Mouse (Mus musculus): ENCODE data around the gene Fam189a1.
A peak's percentile ranks its signal among the peaks of the same experiment; 100 is the strongest.

The Fam189a1 gene

DNA sequence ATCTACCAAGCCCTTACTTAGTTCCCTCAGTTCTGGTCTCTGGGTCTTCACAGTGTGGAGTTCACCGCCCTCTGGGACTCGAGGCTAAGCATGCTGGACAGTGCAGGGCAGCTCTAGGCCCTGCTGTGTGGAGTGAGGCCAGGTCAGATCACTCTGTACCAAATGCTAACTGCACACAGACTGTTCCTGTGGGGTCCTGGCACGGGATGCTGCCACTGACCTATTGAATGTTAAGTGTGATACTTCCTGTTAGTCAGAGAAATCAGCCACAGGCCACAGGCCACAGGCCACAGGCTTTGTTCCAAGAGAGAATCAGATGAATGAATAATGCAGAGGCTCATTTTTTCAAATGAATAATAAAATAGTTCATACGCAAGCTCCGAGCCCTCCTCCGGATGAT, 112.1 kb downstream of the Fam189a1 start:
- no peak for DNase-seq (ENCODE audit: low spot score in 2 of 2)

DNA sequence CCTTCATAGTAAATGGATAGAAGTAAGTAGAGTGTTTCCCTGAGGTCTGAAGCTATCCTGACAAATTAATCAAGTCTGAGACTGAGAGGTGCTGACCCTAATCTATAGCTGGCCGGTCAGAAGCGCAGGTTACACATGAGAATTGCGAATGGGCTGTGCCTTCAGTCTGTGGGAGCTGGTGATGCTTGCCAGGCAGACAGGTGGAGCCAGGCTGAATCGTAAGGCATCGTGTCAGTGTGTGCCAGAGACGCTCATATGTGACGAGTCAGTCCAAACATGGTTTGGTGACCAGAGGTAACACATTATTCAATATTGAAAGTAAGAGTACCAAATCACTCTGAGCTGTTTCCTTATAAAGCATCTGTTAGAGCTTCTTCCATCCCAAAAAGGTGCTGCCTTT, 115.3 kb downstream of the Fam189a1 start:
- no peak for DNase-seq (ENCODE audit: low spot score in 2 of 2)

DNA sequence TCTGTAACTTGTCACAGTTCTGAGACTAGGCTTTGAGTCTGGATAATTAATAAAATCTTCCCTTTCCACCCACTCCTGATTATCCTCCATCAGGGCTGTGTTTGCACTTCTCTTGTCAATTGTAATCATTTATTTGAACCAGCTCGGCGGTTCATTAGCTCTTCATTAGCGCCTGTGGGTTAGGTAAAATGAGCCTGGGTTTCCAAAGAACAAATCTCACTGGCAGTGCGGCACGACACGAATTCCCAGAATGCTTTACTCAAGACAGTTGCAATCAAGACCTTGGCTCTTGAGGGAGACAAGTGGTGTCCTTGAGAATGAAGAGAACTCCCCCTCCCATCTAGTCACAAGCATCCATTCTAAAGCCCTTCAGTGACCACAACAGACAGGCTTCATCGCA, 124.6 kb downstream of the Fam189a1 start:
- no peak for DNase-seq (ENCODE audit: low spot score in 2 of 2)

DNA sequence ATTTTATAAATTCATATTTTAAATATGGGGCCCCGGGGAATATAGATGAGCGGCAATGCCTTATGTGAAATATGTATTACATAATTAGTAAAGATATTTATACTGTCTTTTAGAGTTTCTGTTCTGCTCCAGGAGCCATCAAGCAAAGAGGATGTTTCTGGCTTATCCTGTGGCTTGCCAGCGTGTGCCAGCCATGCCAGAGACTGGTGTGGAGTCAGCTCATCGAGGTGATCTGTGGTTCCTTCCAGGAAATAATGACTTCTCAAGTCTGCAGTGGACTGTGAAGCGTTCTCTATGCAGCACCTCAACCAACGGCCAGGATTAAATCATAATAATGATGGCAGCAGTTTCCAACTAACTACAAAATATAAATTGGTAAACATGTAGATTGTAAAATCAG, 125.2 kb downstream of the Fam189a1 start:
- DNase-seq (ENCODE audit: low spot score in 2 of 2) = no peak

DNA sequence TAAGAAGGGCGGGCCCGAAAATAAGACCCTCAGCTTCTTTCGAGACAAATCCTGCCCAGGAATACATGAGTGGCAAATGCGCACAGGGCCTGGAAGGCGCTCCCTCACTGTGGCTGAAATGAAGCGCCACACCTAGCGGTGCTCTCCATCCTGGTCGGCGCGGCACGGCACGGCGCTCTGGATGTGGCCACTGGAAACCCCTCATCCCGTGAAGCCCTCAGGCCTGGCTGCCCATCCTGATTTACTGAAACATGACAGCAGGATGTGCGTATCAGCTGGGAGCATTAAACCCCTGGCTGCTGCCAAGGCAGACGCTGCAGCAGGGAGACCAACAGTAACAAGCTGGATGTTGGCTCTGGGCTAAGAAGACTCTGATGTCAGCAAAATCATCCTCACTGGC, 126.4 kb downstream of the Fam189a1 start:
- no peak for DNase-seq (ENCODE audit: low spot score in 2 of 2)

DNA sequence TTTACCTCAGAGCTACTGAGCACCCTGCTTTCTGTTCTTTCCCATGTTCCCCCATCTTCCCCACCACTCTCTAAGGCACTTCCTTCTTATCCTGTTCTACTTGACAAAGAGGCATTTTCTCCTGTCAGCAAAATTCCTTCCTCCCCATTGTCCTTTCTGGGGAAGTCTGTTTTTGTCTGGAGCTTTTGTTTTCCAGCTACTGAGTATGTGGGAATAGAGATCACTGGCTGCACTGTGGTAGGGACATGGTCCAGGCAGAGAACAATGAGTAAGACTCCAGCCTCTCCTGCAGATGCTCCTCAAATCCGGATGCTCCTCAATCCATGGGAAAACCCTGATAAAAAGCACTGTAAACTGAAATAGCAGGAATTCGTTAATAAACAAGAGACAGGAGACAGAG, 135.1 kb downstream of the Fam189a1 start:
- DNase-seq (ENCODE audit: low spot score in 2 of 2) = no peak

DNA sequence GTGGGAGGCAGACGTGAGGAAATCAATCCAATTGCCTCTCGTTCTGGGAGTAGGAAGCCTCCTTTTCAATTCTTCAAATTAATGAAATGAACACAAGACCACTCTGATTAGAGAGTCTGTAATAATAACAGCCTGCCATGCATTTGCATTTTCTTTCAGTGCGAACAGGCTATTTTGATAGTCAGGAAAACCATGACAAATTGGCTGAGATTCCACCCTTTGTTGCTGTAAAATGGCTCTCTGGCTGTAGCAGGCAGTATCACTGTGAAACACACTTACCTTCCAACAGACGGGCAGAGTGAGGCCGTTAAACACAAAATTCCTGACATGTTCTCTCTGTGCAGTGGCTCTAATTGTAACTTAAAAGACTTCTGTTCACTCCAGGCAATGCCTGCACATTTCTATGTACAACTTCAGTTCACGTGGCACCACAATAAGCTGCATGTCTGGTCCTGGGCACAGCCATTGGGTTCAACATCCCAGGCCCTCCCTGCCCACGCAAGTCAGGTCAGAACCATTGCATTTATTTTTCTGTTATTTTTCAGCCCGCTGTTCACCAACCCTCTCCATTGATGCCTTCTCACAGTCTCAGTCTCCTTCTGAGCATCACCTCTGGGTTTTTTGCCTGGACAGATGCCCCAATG, 138.2 kb downstream of the Fam189a1 start:
- no peak for DNase-seq (ENCODE audit: low spot score in 2 of 2)

DNA sequence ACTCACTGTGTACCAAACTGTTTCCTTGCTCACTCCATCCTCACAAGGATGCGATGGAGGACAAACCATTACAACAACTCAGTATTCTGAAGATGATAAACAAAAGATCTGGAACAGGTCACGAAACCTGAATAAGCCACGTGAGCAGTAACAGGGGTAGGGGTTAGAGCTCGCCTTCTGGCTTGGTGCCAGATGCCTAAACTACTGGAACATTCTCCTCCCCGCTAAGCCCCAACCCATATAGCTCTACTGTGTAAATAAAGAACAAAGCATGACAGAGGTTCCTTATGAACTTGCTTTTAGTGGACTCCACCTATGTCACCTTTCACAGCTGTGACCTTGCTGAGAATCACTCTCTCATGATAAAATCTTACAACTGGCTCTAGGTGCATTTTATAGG, 139.0 kb downstream of the Fam189a1 start:
- no peak for DNase-seq (ENCODE audit: low spot score in 2 of 2)

DNA sequence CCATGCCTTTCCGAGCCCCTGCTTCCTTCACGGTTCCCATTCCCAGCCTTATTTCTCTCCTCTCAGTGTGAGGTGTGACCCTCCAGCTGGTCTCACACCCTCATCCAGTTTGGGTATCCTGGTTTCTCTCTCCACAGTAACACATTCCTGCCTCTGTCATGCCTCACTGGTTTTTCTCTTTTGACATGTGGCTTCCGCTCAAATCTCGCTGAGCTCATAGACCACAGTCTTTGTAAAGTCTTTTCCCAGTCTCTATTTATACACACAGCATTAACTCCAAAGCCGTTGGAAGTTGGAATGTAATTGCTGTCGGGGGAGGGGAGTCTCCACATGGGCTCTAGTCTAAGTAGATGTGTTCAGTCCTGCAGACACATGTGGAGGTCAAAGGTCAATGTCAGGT, 145.2 kb downstream of the Fam189a1 start:
- no peak for DNase-seq (ENCODE audit: low spot score in 2 of 2)

DNA sequence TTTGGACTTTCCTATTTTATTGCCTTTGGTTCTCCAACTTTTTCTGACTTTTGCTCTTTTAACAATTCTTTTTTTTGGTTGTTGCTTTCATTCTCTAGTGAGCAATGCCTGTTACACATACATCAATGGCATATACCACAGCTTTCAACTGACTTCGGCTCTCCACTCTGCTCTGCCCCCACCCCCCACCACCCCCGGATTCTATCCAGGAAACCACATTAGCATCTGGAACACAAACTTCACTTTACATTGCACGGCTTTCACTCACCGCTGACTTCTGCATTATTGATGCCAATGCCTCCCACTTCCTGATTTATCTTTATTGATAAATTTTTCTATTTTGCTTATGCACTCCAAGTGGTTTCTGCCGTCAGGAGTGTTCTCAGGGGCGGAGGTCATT, 146.1 kb downstream of the Fam189a1 start:
- no peak for DNase-seq (ENCODE audit: low spot score in 2 of 2)

DNA sequence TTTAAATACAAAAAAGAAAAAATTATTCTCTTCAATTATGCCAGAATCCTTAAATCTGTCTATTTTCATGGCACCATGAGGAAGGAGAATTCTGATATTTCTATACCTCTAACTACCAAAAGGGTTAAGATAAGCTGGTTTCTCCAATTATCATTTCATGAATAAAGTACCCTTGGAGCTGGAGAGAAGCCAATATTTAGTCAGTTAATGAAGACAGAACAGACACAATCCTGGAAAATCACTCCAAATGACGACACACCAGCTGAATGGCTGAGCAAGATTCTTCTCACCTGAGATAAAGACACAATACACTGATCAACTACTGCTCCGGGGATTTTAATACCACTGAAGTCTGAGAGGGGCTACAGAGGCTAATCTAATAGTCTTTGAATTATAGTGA, 150.6 kb downstream of the Fam189a1 start:
- no peak for DNase-seq (ENCODE audit: low spot score in 2 of 2)

DNA sequence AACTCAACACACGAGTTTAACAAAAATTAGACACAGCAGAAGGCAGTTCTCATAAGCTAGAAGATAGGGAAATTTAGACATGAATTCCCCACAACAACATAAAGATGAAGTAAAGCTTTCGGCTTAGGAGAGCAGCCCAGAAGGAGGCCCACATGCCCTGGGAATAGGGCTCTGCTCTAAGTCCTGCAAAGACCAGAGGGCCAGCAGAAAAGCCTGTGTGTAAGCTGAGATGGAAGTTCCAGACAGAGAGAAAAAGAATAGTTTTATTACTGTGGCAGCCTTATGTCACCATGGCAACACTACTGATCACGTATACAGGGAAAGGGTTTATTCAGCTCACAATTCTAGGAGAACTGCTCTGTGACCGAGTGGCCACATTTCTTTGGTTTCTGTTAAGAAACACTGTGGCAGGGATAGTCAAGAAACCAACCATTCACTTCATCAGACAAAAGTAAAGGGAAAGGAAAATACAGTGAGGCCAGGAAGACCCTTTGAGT, 156.6 kb downstream of the Fam189a1 start:
- DNase-seq (ENCODE audit: low spot score in 2 of 2) = no peak

DNA sequence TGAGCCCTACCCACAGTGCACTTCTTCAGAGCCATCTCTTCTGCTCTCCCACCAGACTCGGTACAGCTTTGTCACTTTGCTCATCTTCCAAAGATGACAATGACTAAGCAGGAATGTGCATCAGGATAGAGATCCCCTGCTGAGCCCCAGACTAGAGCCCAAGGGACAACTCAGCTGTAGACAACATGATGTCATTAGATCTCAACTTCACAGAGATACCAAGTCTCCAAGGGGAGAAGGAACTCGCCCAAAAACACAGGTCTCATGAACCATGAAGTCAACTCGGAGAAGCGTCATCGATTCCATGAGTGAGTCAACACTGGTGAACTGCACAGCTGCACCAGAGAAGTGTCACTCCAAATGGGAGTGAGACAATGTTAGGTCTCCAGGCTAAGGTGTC, 158.6 kb downstream of the Fam189a1 start:
- DNase-seq (ENCODE audit: low spot score in 2 of 2) = no peak

DNA sequence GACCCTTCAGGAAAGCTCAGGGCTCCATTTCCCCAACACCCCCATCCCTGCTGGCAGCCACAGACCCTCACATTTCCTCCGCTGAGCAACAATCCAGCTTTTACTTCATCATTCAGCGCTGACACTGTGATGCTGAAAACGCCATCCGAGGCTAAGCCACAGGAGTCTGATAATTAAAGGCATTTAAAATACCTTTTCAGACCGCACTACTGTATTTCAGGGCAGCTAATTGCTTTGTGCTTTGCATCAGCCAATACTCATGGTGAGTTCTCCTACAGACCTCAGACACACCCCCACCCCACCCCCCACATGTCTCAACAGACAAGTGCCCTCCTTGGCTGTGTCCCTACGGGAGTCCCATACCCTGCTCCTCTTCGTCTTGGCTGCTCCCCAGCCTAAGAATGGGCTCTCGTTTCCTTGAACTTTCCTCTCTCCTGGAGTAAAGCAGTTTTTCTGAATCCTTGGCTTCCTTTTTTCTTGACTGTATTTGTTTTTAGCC, 160.4 kb downstream of the Fam189a1 start:
- no peak for DNase-seq (ENCODE audit: low spot score in 2 of 2)

DNA sequence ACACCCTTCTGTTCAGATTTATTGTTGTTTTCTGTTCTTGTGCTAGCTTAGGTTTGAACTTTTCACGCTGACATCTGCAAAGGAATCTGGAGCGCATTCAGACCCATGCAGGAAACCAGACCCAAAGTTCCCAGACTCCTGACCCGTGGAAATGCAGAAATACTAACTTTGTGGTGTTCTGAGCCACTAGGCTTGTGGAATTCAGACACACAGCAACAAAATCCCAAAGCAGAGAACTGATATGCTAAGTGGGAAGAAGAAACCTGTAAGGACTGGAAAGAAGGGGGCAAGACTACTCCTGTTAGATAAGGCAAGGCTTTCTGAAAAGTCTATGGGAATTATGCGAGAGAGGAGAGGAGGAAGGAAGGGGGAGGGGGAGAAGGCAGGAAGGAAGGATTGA, 167.0 kb downstream of the Fam189a1 start:
- DNase-seq (ENCODE audit: low spot score in 2 of 2) = no peak

DNA sequence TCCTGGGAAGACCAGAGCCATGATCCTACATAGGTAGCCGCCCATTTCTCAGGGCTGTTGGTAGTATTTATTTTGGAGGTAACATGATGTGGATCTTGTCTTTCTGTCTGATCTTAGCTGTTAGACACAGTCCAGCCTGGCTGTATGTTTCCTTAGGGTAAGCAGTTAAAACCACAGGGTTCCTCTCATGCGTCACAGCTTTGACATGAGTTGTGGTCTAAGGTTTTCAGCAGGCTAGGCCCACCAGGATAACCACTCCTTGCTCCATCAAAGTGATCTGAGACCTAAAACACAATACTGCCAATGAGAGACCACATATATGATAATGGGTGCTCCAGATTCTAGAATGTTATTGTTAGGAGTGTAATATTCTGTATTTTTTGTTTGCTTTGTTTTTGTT, 168.4 kb downstream of the Fam189a1 start:
- DNase-seq (ENCODE audit: low spot score in 2 of 2) = no peak

DNA sequence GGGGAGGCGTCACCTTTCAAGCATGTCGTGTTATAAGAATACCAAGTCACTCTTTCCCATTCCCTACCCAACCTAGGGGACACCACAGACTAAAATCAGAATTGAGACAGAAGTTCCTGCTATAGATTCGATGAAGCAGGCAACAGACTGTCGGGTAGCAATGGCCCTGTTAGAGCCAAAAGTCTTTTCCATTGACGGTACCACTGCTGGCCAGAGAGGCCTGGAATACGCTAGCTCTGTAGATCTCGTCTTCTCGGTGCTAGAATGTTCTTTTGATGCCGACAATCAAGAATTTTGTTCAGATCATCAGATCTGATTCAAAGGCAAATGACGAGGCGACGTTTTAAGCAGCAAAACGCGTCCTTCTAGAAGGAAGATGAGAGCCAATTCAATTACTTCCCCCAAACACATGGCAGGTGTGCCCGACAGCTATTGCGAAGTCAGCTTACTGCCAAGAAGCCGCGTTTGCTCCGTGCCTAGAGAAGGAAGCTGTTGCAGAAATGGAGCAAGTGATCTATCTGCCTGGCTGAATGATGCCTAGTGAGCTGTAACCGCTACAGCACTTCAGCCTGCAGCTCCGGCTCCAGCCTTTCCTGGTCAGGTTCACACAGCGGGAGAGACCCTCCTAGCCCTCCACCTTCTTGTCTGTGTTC, 171.8 kb downstream of the Fam189a1 start:
- DNase-seq (ENCODE audit: low spot score in 2 of 2) = peak in 1 of 2 experiments; percentile 59

DNA sequence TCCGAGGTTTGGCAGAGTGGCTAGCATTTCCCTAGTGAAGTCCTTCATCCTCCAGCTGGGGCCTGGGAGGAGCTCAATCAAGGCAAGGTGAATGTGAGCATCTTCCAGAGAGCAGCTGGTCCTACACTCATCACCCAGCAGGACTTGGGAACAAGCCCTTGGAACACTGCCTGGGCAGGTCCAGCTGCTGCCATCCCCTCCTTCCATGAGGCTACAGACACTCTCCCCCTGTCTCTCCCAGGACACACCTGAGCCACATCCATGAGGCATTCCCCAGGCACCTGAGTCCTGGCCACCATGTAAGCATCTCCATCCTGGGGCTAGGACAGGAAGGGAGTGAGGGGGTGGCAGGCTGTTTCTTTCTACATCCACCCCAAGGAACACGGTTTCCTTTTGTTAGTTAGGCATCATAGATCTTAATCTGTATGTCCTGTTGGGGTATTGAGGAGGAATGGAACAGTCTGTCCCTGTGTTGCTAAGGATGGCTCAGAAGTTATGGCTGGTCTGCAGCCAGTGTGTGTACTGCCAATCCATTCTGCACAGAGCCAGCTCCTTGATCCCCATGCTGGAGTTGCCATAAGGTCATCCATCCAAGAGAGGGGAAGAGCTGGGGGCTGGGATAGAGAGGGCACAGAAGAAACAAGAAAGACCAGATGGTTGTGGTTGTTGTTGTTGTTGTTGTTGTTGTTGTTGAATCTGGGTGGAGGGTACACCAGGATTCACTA, 174.7 kb downstream of the Fam189a1 start:
- DNase-seq (ENCODE audit: low spot score in 2 of 2) = no peak

DNA sequence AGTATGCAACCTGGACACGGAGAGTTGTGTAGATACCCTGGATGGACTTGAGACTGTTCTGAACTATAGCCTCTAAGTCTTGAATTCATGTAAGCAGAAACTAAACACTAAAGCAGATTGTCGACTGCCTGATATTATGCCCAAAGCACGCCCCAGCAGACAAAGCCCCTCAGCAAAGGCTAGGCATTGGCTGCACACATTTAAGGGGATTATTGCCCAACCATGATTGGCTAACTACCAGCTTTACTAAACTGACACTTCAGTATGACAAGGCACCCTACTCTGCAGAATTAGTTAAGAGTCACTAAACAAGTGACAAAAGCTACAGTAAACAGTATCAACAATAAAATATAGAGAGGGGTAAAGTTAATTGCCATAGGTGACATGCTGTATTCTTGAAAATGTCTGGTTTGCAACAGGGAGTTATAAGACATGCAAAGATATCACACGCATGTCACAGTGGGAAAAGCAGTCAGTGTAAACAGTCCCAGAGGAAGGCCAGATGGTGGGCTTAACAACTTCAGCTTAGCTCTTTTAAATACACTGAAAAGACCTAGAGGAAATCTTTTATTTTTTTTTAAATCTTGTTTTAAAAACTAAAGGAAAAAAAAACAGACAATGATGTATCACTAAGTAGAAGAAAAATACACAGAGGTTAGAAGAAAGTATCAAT, 182.6 kb downstream of the Fam189a1 start:
- DNase-seq (ENCODE audit: low spot score in 2 of 2) = no peak

DNA sequence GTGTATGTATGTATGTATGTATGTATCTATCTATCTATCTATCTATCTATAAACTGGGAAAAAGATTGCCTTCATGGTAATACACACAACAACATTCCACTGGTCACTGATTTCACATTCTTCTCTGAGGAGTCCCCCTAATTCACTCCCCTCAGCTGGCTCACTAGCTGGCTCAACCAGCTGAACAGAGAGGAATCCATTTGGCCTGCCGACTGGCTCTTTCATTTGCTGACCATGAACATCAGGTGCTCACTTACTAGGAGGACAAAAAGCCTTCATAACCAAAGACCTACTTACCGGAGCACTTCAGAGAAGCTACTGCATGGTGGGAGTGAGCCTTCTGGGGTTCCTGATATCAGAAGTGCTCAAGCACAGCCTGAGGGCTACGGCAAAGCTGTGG, 194.2 kb downstream of the Fam189a1 start:
- no peak for DNase-seq (ENCODE audit: low spot score in 2 of 2)

DNA sequence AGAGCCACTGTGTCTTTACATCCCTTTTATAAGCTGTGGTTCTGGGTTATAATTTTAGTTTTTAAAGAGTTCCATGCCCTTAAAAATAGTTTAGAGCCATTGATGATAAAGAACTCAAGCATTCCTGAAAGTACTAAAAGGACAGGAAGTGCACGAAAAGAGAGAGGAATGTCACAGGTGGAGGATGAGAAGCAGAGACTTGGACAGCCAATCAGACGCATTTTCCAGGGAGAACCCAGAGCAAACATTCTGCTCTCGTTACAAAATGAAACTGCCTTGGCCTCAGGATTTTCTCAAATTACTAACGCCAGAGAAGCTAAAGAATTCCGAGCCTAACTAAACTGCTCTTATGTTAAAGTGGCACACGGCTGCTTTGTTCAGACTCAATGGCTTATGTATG, 197.3 kb downstream of the Fam189a1 start:
- DNase-seq (ENCODE audit: low spot score in 2 of 2) = no peak

DNA sequence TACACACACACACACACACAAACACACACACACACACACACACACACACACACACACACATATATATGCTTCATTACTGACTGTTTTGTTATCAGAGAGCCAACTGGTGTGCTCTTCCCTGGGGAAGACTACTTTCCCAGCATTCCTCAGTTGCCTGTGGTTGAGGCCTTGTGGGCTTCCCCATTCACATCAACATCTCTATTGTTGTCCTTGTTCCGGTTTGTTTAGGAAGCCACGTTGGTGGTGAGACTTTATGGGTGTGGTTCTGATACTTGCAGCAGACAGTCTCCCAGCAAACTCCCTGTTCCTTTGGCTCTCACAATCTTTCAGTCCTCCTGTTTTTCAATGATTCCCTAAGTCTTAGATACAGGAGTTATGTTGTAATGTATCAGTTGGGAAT, 204.2 kb downstream of the Fam189a1 start:
- DNase-seq (ENCODE audit: low spot score in 2 of 2) = no peak

DNA sequence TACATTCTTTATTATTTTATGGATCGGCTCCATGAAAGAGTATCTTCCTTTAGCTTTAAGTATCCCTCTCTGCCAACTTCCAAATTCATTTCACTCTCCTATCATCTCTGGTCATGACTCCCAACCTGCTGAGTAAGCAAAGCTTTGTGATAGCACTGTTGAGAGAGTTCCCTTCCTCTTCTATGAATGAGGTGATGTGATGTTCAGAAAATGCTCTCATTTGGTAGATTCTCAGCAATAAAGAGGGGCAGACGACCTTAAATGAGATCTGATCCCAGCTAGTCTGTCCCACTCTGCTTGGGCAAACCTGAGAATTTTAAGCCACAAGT, 205.6 kb downstream of the Fam189a1 start:
- no peak for DNase-seq (ENCODE audit: low spot score in 2 of 2)
